Mouse (Mus musculus) neural tube, embryonic 13.5 days (tissue): Measurements from ENCODE around the gene Musk. TPM values are rescaled to one million over a fixed set of nuclear protein-coding genes. Genes with fewer than 3 reads are reported as not detected.
A peak's percentile ranks its signal among the peaks of the same experiment; 100 is the strongest.

Experiments used
- ATAC-seq: fragments of 200-750 bp; cut with Nextera tagmentation; 2 replicates; pipeline ENCODE4 v1.8.0; 2017; ENCODE audit warnings: low read depth, mild to moderate bottlenecking, moderate TSS enrichment, moderate library complexity
- H3K27ac ChIP-seq: fragments of 300-500 bp; sonication (generic); replicated peaks from 2 replicates; pipeline ENCODE4 v1.5.1; 2015; ENCODE audit warnings: moderate library complexity, mild to moderate bottlenecking, inconsistent platforms
- H3K27me3 ChIP-seq: fragments of 300-500 bp; sonication (generic); 2 replicates; pipeline ENCODE4 v1.6.1; 2015; ENCODE audit warnings: mild to moderate bottlenecking, inconsistent platforms
- H3K36me3 ChIP-seq: fragments of 300-500 bp; sonication (generic); 2 replicates; pipeline ENCODE4 v1.6.1; 2015; ENCODE audit warnings: mild to moderate bottlenecking, inconsistent platforms
- H3K4me1 ChIP-seq: fragments of 300-500 bp; sonication (generic); replicated peaks from 2 replicates; pipeline ENCODE4 v1.6.1; 2015; ENCODE audit warnings: inconsistent platforms
- H3K4me2 ChIP-seq: fragments of 300-500 bp; sonication (generic); 2 replicates; pipeline ENCODE4 v1.6.1; 2015; ENCODE audit warnings: inconsistent platforms, mild to moderate bottlenecking, moderate library complexity
- H3K4me3 ChIP-seq: fragments of 300-500 bp; sonication (generic); 2 replicates; pipeline ENCODE4 v1.5.1; 2015; ENCODE audit warnings: mild to moderate bottlenecking, inconsistent platforms
- H3K9ac ChIP-seq: fragments of 300-500 bp; sonication (generic); 2 replicates; pipeline ENCODE4 v1.6.1; 2015; ENCODE audit warnings: moderate library complexity, mild to moderate bottlenecking, inconsistent platforms
- H3K9me3 ChIP-seq: fragments of 300-500 bp; sonication (generic); 2 replicates; pipeline ENCODE4 v1.6.1; 2016; ENCODE audit warnings: inconsistent platforms
- WGBS: fragments of 180-500 bp; shearing (Covaris S2); methylation state at CpG from one replicate; pipeline ENCODE4 v1.1.7; 2015; 5-methylcytosine and 5-hydroxymethylcytosine counted together
- polyA plus RNA-seq: library from polyadenylated mRNA; unstranded; fragments of >200 nt; fragmentation: Nextera tagmentation; extraction: Ambion mirVana; gene quantifications from 2 replicates; pipeline ENCODE4 v1.2.1, GENCODE M21; 2015

The Musk gene
- polyA plus RNA-seq, 1 experiment from 2014 or later: 0.57 TPM

GRCm38 (mm10) chr4:58373599-58373998 lies 87.8 kb downstream of the Musk start:
- no peak for ATAC-seq
- Histone ChIP-seq H3K4me3 (no peak overlapping the region), H3K27me3 (no peaks in the 10 kb centered on the region), H3K36me3 (no peaks in the 10 kb centered on the region), H3K9ac (no peak overlapping the region), H3K9me3 (no peaks in the 10 kb centered on the region), H3K4me1 (0 out of 2 replicates have a peak, but pooled peaks cover 5% of the 10 kb centered on the region), H3K4me2 (no peak overlapping the region), H3K27ac (no peak overlapping the region)
- WGBS: 75% methylated on average over 10 of the region's 10 CpGs

- H3K4me2 ChIP-seq: no peak overlapping the region
- H3K9me3 ChIP-seq: no peaks in the 10 kb centered on the region
- 74% methylated on average over 7 of the region's 7 CpGs for WGBS
- H3K27ac ChIP-seq: no peak overlapping the region
- H3K4me3 ChIP-seq: no peak overlapping the region
- H3K9ac ChIP-seq: no peak overlapping the region
- H3K27me3 ChIP-seq: no peaks in the 10 kb centered on the region
- 0 out of 2 replicates have a peak, but pooled peaks cover 5% of the 10 kb centered on the region for H3K4me1 ChIP-seq
- H3K36me3 ChIP-seq: no peaks in the 10 kb centered on the region
- ATAC-seq: 0 out of 2 replicates have a peak, but pooled peaks have one; percentile 47
Observed at GRCm38 (mm10) chr4:58374141-58374870, 88.5 kb downstream of the Musk start.

- Histone ChIP-seq H3K4me1 (no peaks in the 10 kb centered on the region), H3K4me2 (no peak overlapping the region), H3K4me3 (no peak overlapping the region), H3K27ac (no peak overlapping the region), H3K9me3 (no peaks in the 10 kb centered on the region), H3K9ac (no peak overlapping the region), H3K36me3 (no peaks in the 10 kb centered on the region), H3K27me3 (no peaks in the 10 kb centered on the region)
- no peak for ATAC-seq
- WGBS: 88% methylated on average over 4 of the region's 4 CpGs
Observed at GRCm38 (mm10) chr4:58379186-58379585, 93.4 kb downstream of the Musk start.

- no peak overlapping the region for H3K4me3 ChIP-seq
- H3K27ac ChIP-seq: no peak overlapping the region
- 87% methylated on average over 12 of the region's 12 CpGs for WGBS
- H3K4me2 ChIP-seq: no peak overlapping the region
- ATAC-seq: no peak
- no peaks in the 10 kb centered on the region for H3K9me3 ChIP-seq
- no peaks in the 10 kb centered on the region for H3K27me3 ChIP-seq
- H3K9ac ChIP-seq: no peak overlapping the region
- no peaks in the 10 kb centered on the region for H3K4me1 ChIP-seq
- H3K36me3 ChIP-seq: no peaks in the 10 kb centered on the region
Observed at GRCm38 (mm10) chr4:58400861-58401341, 115.1 kb downstream of the Musk start.

- no peak for ATAC-seq
- H3K36me3 ChIP-seq: no peaks in the 10 kb centered on the region
- no peak overlapping the region for H3K9ac ChIP-seq
- no peaks in the 10 kb centered on the region for H3K4me1 ChIP-seq
- 84% methylated on average over 4 of the region's 4 CpGs for WGBS
- H3K9me3 ChIP-seq: no peaks in the 10 kb centered on the region
- no peak overlapping the region for H3K4me2 ChIP-seq
- H3K27me3 ChIP-seq: no peaks in the 10 kb centered on the region
- no peak overlapping the region for H3K4me3 ChIP-seq
- no peak overlapping the region for H3K27ac ChIP-seq
Observed at GRCm38 (mm10) chr4:58401973-58402501, 116.3 kb downstream of the Musk start.

GRCm38 (mm10) chr4:58413188-58414185 lies 127.7 kb downstream of the Musk start:
- no peak overlapping the region for H3K4me3 ChIP-seq
- 78% methylated on average over 13 of the region's 13 CpGs for WGBS
- H3K4me1 ChIP-seq: no peaks in the 10 kb centered on the region
- H3K9me3 ChIP-seq: 0 out of 2 replicates have a peak, but pooled peaks cover 3% of the 10 kb centered on the region
- H3K9ac ChIP-seq: no peak overlapping the region
- no peak overlapping the region for H3K4me2 ChIP-seq
- H3K36me3 ChIP-seq: no peaks in the 10 kb centered on the region
- H3K27me3 ChIP-seq: no peaks in the 10 kb centered on the region
- no peak overlapping the region for H3K27ac ChIP-seq
- no peak for ATAC-seq

- Histone ChIP-seq H3K9ac (no peak overlapping the region), H3K36me3 (no peaks in the 10 kb centered on the region), H3K9me3 (0 out of 2 replicates have a peak, but pooled peaks cover 3% of the 10 kb centered on the region), H3K4me3 (no peak overlapping the region), H3K4me1 (no peaks in the 10 kb centered on the region), H3K27me3 (no peaks in the 10 kb centered on the region), H3K27ac (no peak overlapping the region), H3K4me2 (no peak overlapping the region)
- WGBS: 92% methylated on average over 3 of the region's 3 CpGs
- no peak for ATAC-seq
Observed at GRCm38 (mm10) chr4:58415537-58415936, 129.8 kb downstream of the Musk start.

GRCm38 (mm10) chr4:58417319-58417718 lies 131.6 kb downstream of the Musk start:
- Histone ChIP-seq H3K4me1 (no peaks in the 10 kb centered on the region), H3K36me3 (no peaks in the 10 kb centered on the region), H3K4me3 (no peak overlapping the region), H3K27ac (no peak overlapping the region), H3K4me2 (no peak overlapping the region), H3K9me3 (0 out of 2 replicates have a peak, but pooled peaks cover 3% of the 10 kb centered on the region), H3K9ac (no peak overlapping the region), H3K27me3 (no peaks in the 10 kb centered on the region)
- no peak for ATAC-seq
- 82% methylated on average over 4 of the region's 4 CpGs for WGBS

- WGBS: 49% methylated on average over 5 of the region's 5 CpGs
- no peak overlapping the region for H3K9ac ChIP-seq
Observed at GRCm38 (mm10) chr4:58419225-58419624, 133.5 kb downstream of the Musk start.

GRCm38 (mm10) chr4:58423276-58423930 lies 137.6 kb downstream of the Musk start:
- ATAC-seq: no peak
- H3K9ac ChIP-seq: no peak overlapping the region
- H3K36me3 ChIP-seq: no peaks in the 10 kb centered on the region
- WGBS: 88% methylated on average over 9 of the region's 9 CpGs
- H3K27ac ChIP-seq: no peak overlapping the region
- H3K27me3 ChIP-seq: no peaks in the 10 kb centered on the region
- no peak overlapping the region for H3K4me2 ChIP-seq
- H3K4me3 ChIP-seq: no peak overlapping the region
- H3K4me1 ChIP-seq: no peaks in the 10 kb centered on the region
- H3K9me3 ChIP-seq: no peaks in the 10 kb centered on the region

More at GRCm38 (mm10) chr4:58419225-58419624, 133.5 kb downstream of the Musk start:
- H3K27me3 ChIP-seq: no peaks in the 10 kb centered on the region
- H3K4me1 ChIP-seq: no peaks in the 10 kb centered on the region
- no peak overlapping the region for H3K4me2 ChIP-seq
- H3K4me3 ChIP-seq: no peak overlapping the region
- H3K9me3 ChIP-seq: no peaks in the 10 kb centered on the region
- no peaks in the 10 kb centered on the region for H3K36me3 ChIP-seq
- ATAC-seq: no peak
- no peak overlapping the region for H3K27ac ChIP-seq
